Mouse (Mus musculus): Measurements from ENCODE around the gene Isca1. TPM values are rescaled to one million over a fixed set of nuclear protein-coding genes. Genes with fewer than 3 reads are reported as not detected.

Gene Isca1
- polyA plus RNA-seq (2017; shearing (Covaris generic)) = 65.4 TPM

GRCm38 (mm10) chr13:59769296-59770163 lies at the start of gene Isca1:
Gene Isca1, minus strand, starts transcription at chr13:59769810.

GRCm38 (mm10) chr13:59782145-59782544 lies 12.5 kb upstream of the Isca1 start, which contains the start of gene Gm49354:
Gene Gm49354, minus strand, starts transcription at chr13:59782245.

GRCm38 (mm10) chr13:59746711-59747110 lies 22.9 kb downstream of the Isca1 start, which contains the start of gene 1700014D04Rik:
Gene 1700014D04Rik, minus strand, starts transcription at chr13:59746752.

GRCm38 (mm10) chr13:59731652-59732051 lies 38.0 kb downstream of the Isca1 start, which contains the start of gene Spata31d1d:
Gene Spata31d1d, minus strand, starts transcription at chr13:59731752.

GRCm38 (mm10) chr13:59711984-59712383 lies 57.6 kb downstream of the Isca1 start, which contains the start of gene Spata31d1b:
Gene Spata31d1b, plus strand, starts transcription at chr13:59712284.

GRCm38 (mm10) chr13:59710230-59710629 lies 59.4 kb downstream of the Isca1 start, which contains the start of gene Spata31d1a:
Gene Spata31d1a, minus strand, starts transcription at chr13:59710330.

Other genes with a start within 250 kb of the Isca1 start
- 29.6 TPM for gene Agtpbp1, start 184.6 kb downstream of the Isca1 start, polyA plus RNA-seq (2017; shearing (Covaris generic))
- 76.1 TPM for gene Naa35, start 184.6 kb downstream of the Isca1 start, polyA plus RNA-seq (2017; shearing (Covaris generic))
- gene Golm1, start 94.0 kb downstream of the Isca1 start, polyA plus RNA-seq (2017; shearing (Covaris generic)) = 33.5 TPM
- 0.07 TPM for gene 4921517D22Rik, start 75.7 kb downstream of the Isca1 start, polyA plus RNA-seq (2017; shearing (Covaris generic))
- gene Spata31d1a, start 59.5 kb downstream of the Isca1 start, polyA plus RNA-seq (2017; shearing (Covaris generic)) = 0.05 TPM
- gene Spata31d1b, start 57.5 kb downstream of the Isca1 start, polyA plus RNA-seq (2017; shearing (Covaris generic)) = not detected
- gene Spata31d1d, start 38.1 kb downstream of the Isca1 start, polyA plus RNA-seq (2017; shearing (Covaris generic)) = not detected
- not detected for gene 1700014D04Rik, start 23.1 kb downstream of the Isca1 start, polyA plus RNA-seq (2017; shearing (Covaris generic))
- not detected for gene Gm49354, start 12.4 kb upstream of the Isca1 start, polyA plus RNA-seq (2017; shearing (Covaris generic))
- 148 TPM for gene Tut7, start 53.3 kb upstream of the Isca1 start, polyA plus RNA-seq (2017; shearing (Covaris generic))